Mouse (Mus musculus) stomach, embryonic 14.5 days (tissue): ENCODE results near the gene Stoml2. TPM values are rescaled to one million over a fixed set of nuclear protein-coding genes. Genes with fewer than 3 reads are reported as not detected.

Source experiments
- ATAC-seq: fragments of 200-750 bp; cut with Nextera tagmentation; 2 replicates; pipeline ENCODE4 v1.8.0; 2017; ENCODE audit warnings: low read depth, moderate TSS enrichment; ENCODE audit not compliant: insufficient number of reproducible peaks, insufficient read depth, low FRiP score
- H3K27ac ChIP-seq: fragments of 300-500 bp; sonication (generic); 2 replicates; pipeline ENCODE4 v1.5.1; 2014; ENCODE audit warnings: mild to moderate bottlenecking, low read length, moderate library complexity, mixed read lengths
- H3K27me3 ChIP-seq: fragments of 300-500 bp; sonication (generic); 2 replicates; pipeline ENCODE4 v1.6.1; 2014; ENCODE audit warnings: low read length, control low read depth, mixed read lengths; ENCODE audit not compliant: control insufficient read depth, insufficient read depth
- H3K36me3 ChIP-seq: fragments of 300-500 bp; sonication (generic); 2 replicates; pipeline ENCODE4 v1.6.1; 2014; ENCODE audit warnings: mild to moderate bottlenecking, control low read depth, low read length, moderate library complexity, mixed read lengths; ENCODE audit not compliant: control insufficient read depth, insufficient read depth
- H3K4me1 ChIP-seq: fragments of 300-500 bp; sonication (generic); 2 replicates; pipeline ENCODE4 v1.6.1; 2014; ENCODE audit warnings: low read length, control low read depth, mixed read lengths; ENCODE audit not compliant: control insufficient read depth, insufficient read depth
- H3K4me2 ChIP-seq: fragments of 300-500 bp; sonication (generic); replicated peaks from 2 replicates; pipeline ENCODE4 v1.6.1; 2014; ENCODE audit warnings: low read depth, low read length, control low read depth
- H3K4me3 ChIP-seq: fragments of 300-500 bp; sonication (generic); 2 replicates; pipeline ENCODE4 v1.5.1; 2014; ENCODE audit warnings: low read depth, low read length, control low read depth
- H3K9ac ChIP-seq: fragments of 300-500 bp; sonication (generic); replicated peaks from 2 replicates; pipeline ENCODE4 v1.6.1; 2014; ENCODE audit warnings: low read depth, mild to moderate bottlenecking, control low read depth, low read length, moderate library complexity, mixed read lengths
- H3K9me3 ChIP-seq: fragments of 300-500 bp; sonication (generic); 2 replicates; pipeline ENCODE4 v1.6.1; 2016; ENCODE audit warnings: low read depth, low read length, control low read depth; ENCODE audit not compliant: control insufficient read depth
- WGBS: fragments of 180-500 bp; shearing (Covaris S2); extraction: QIAGEN DNeasy Blood & Tissue Kit; methylation state at CpG from one replicate; pipeline ENCODE4 v1.1.7; 2014; 5-methylcytosine and 5-hydroxymethylcytosine counted together
- polyA plus RNA-seq: library from polyadenylated mRNA; unstranded; fragments of >200 nt; fragmentation: Nextera tagmentation; extraction: Ambion mirVana; gene quantifications from 2 replicates; pipeline ENCODE4 v1.2.1, GENCODE M21; 2014

Gene Stoml2
- 300 and 302 TPM in 2 replicates for polyA plus RNA-seq

DNA sequence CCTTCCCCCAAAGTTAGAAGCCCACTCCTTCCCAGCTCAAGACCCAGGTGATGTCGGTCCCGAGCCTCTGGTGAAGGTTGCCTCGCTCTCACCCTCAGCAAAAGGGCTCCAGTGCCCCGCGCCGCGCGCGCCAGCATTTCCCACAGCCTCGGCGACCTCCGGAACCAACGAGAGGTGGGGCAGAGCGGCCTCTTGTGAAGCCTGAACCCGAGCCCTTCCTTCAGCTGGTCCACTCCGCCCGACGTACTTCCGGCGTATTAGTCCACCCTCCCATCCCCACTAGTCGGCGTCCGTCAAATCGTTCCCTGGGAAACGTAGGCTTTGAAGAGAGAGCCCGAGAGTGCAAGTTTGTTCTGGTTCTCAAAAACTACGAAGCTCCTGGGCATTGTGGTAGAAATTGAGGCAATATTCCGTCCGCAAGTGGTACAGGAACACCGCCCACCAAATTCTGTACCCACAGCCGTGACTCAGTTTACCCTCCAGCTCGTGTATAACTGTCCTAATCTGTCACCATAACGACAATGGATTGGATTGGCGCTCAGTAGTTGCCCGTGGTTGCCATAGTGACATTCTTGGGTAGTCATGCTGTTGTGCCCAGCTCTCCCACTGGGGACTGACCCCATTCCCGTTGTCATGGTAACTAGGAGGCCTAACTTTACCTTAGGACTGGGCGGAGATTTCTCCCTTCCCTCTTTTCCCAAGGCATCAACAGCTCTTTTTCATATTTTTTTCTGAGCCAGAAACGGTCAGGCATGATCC, at the start of gene Stoml2:
Gene Stoml2, minus strand, starts transcription at position 474 of the 759 bp plus-strand sequence.
- peak; percentile 97 for ATAC-seq
- WGBS = under 1% methylated on average over 38 of the region's 38 CpGs
- peaks cover 52% of the 10 kb centered on the region for H3K36me3 ChIP-seq

GRCm38 (mm10) chr4:43078071-43078718, 46.7 kb upstream of the Stoml2 start:
- H3K9ac ChIP-seq = no peak overlapping the region
- no peak overlapping the region for H3K4me2 ChIP-seq
- no peaks in the 10 kb centered on the region for H3K4me1 ChIP-seq
- 49% methylated on average over 7 of the region's 7 CpGs for WGBS
- H3K36me3 ChIP-seq = no peaks in the 10 kb centered on the region
- no peak for ATAC-seq
- no peaks in the 10 kb centered on the region for H3K27me3 ChIP-seq
- H3K4me3 ChIP-seq = no peak overlapping the region
- no peaks in the 10 kb centered on the region for H3K9me3 ChIP-seq
- no peak overlapping the region for H3K27ac ChIP-seq

More for the DNA sequence above, at the start of gene Stoml2:
- H3K27me3 ChIP-seq = no peaks in the 10 kb centered on the region
- H3K4me1 ChIP-seq = peaks cover 10% of the 10 kb centered on the region; the same call in 1 of the 2 replicates
- H3K4me2 ChIP-seq = peak within 1 kb of the TSS; percentile 94
- H3K4me3 ChIP-seq = peak within 1 kb of the TSS; percentile 82
- peak within 1 kb of the TSS; percentile 87 for H3K27ac ChIP-seq
- H3K9ac ChIP-seq = peak within 1 kb of the TSS; percentile 85
- no peaks in the 10 kb centered on the region for H3K9me3 ChIP-seq

- Histone ChIP-seq H3K36me3 (no peaks in the 10 kb centered on the region), H3K4me2 (no peak overlapping the region), H3K27ac (no peak overlapping the region), H3K9ac (no peak overlapping the region), H3K4me1 (no peaks in the 10 kb centered on the region), H3K4me3 (no peak overlapping the region), H3K27me3 (no peaks in the 10 kb centered on the region), H3K9me3 (no peaks in the 10 kb centered on the region)
- no peak for ATAC-seq
Measured at GRCm38 (mm10) chr4:43074923-43075322, 43.4 kb upstream of the Stoml2 start.

DNA sequence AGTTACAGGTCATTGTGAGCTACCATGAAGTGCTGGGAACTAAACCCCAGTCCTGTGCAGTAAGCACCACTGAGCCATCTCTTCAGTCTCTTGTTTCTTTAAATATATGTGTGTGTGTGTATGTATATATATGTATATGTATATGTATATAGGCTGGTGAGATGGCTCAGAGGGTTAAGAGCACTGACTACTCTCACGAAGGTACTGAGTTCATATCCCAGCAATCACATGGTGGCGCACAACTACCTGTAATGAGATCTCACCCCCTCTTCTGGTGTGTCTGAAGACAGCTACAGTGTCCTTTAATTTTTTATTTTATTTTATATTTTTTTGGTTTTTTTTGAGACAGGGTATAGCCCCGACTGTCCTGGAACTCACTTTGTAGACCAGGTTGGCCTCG, 34.0 kb upstream of the Stoml2 start:
- H3K27me3 ChIP-seq = no peaks in the 10 kb centered on the region
- no peaks in the 10 kb centered on the region for H3K4me1 ChIP-seq
- H3K4me2 ChIP-seq = no peak overlapping the region
- H3K4me3 ChIP-seq = no peak overlapping the region
- no peaks in the 10 kb centered on the region for H3K9me3 ChIP-seq
- 94% methylated on average over 4 of the region's 4 CpGs for WGBS
- H3K27ac ChIP-seq = no peak overlapping the region
- ATAC-seq = no peak
- H3K9ac ChIP-seq = no peak overlapping the region
- no peaks in the 10 kb centered on the region for H3K36me3 ChIP-seq

GRCm38 (mm10) chr4:43060286-43060685, 28.8 kb upstream of the Stoml2 start:
- H3K27ac ChIP-seq = no peak overlapping the region
- ATAC-seq = no peak
- no peaks in the 10 kb centered on the region; the same call in 1 of the 2 replicates for H3K27me3 ChIP-seq
- no peaks in the 10 kb centered on the region for H3K36me3 ChIP-seq
- no peak overlapping the region for H3K9ac ChIP-seq
- peak overlapping the region; percentile 86; the same call in 1 of the 2 replicates for H3K4me2 ChIP-seq
- 0 out of 2 replicates have a peak, but pooled peaks cover 3% of the 10 kb centered on the region for H3K4me1 ChIP-seq
- WGBS = 47% methylated on average over 3 of the region's 3 CpGs
- H3K4me3 ChIP-seq = peak overlapping the region; percentile 70; the same call in 1 of the 2 replicates
- no peaks in the 10 kb centered on the region for H3K9me3 ChIP-seq

DNA sequence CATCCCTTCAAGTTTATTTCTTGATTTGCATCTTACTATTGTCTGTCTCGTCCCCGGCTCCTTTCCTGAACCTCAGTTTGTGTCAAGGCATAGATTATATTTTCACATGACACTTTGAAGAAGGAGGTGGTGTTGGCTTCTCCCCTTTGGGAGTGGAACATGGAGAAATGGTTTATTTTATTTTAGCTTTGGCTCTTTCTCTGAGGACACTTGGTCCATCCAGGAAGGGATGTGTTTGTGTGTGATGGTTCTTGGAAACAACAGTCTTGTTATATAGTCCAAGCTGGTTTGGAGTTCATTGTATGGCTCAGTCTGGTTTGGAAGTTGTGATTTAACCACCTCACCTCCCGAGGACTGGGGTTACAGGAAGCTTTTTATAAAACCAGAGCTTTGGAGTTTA, 28.2 kb upstream of the Stoml2 start:
- H3K4me3 ChIP-seq = peak overlapping the region; percentile 70
- H3K9ac ChIP-seq = 0 out of 2 replicates have a peak overlapping the region, but pooled peaks have one; percentile 69
- H3K4me1 ChIP-seq = 0 out of 2 replicates have a peak, but pooled peaks cover 3% of the 10 kb centered on the region
- H3K27ac ChIP-seq = no peak overlapping the region
- peak overlapping the region; percentile 86 for H3K4me2 ChIP-seq
- no peaks in the 10 kb centered on the region for H3K36me3 ChIP-seq
- H3K27me3 ChIP-seq = no peaks in the 10 kb centered on the region; the same call in 1 of the 2 replicates
- no peak for ATAC-seq
- 38% methylated on average over 3 of the region's 3 CpGs for WGBS
- H3K9me3 ChIP-seq = no peaks in the 10 kb centered on the region

- WGBS = under 1% methylated on average over 87 of the region's 90 CpGs
- Histone ChIP-seq H3K27me3 (no peaks in the 10 kb centered on the region; the same call in 1 of the 2 replicates), H3K36me3 (no peaks in the 10 kb centered on the region), H3K9me3 (no peaks in the 10 kb centered on the region), H3K9ac (peak within 1 kb of the TSS; percentile 69), H3K27ac (peak within 1 kb of the TSS; percentile 67), H3K4me2 (peak within 1 kb of the TSS; percentile 86), H3K4me3 (peak within 1 kb of the TSS; percentile 70), H3K4me1 (0 out of 2 replicates have a peak, but pooled peaks cover 3% of the 10 kb centered on the region)
- ATAC-seq = peak; percentile 99
Measured at GRCm38 (mm10) chr4:43058753-43059654, 27.5 kb upstream of the Stoml2 start, which contains the start of gene Unc13b. Gene Unc13b, plus strand, starts transcription at chr4:43058953.

GRCm38 (mm10) chr4:43058392-43058752, 26.9 kb upstream of the Stoml2 start:
- Histone ChIP-seq H3K4me1 (0 out of 2 replicates have a peak, but pooled peaks cover 3% of the 10 kb centered on the region), H3K4me3 (peak overlapping the region; percentile 70), H3K36me3 (no peaks in the 10 kb centered on the region), H3K9me3 (no peaks in the 10 kb centered on the region), H3K27ac (no peak overlapping the region), H3K27me3 (no peaks in the 10 kb centered on the region; the same call in 1 of the 2 replicates), H3K9ac (no peak overlapping the region), H3K4me2 (peak overlapping the region; percentile 86)
- no peak for ATAC-seq
- 22% methylated on average over 8 of the region's 8 CpGs for WGBS
